Mouse (Mus musculus) heart, postnatal 25 days (tissue): ENCODE results near the gene Draxin. TPM values are rescaled to one million over a fixed set of nuclear protein-coding genes. Genes with fewer than 3 reads are reported as not detected.
"Not testable (repeated sequence)": the region's sequence is repeated elsewhere in the genome, so short reads cannot be mapped to it uniquely, and the experiment has no call there.

ENCODE experiments used
- DNase-seq: peaks from one replicate; pipeline ENCODE4 v3.0.0; 2022; ENCODE audit warnings: low spot score
- intact Hi-C: fragments of 180-260 bp; cut with DNase I; formaldehyde crosslinking; loops from one replicate; pipeline ENCODE4 v1.15.1; 2025
- total RNA-seq, 2 experiments: library from RNA; stranded (reverse); gene quantifications; 2 replicates each; pipeline ENCODE4 v1.2.3; 2021

Draxin gene
- under 1 TPM; 0.05 to 0.11 TPM for total RNA-seq

- no peak for DNase-seq
- intact Hi-C loops = no loop called here
These were observed at the start of gene Draxin for GRCm38 (mm10) chr4:148130561-148131413. Gene Draxin (minus strand): TSS chr4:148130698.

GRCm38 (mm10) chr4:148177716-148178115 lies 47.2 kb upstream of the Draxin start:
- intact Hi-C loops = no loop called here
- no peak for DNase-seq

GRCm38 (mm10) chr4:148176603-148177002 lies 46.1 kb upstream of the Draxin start:
- DNase-seq, intact Hi-C loops: not testable (repeated sequence)

GRCm38 (mm10) chr4:148174495-148174862 lies 44.0 kb upstream of the Draxin start:
- intact Hi-C loops = loop anchor here (5.0 kb wide), 1 partner anchor 433 kb away; no protein-coding TSS in a partner anchor
- DNase-seq = no peak

- intact Hi-C loops = loop anchor here (5.0 kb wide), 1 partner anchor 433 kb away; no protein-coding TSS in a partner anchor
These were observed 43.5 kb upstream of the Draxin start for GRCm38 (mm10) chr4:148173811-148174494.

GRCm38 (mm10) chr4:148171261-148171660 lies 40.8 kb upstream of the Draxin start:
- intact Hi-C loops = loop anchor here (1.0 to 5.0 kb wide), 2 partner anchors 258 to 436 kb away; no protein-coding TSS in a partner anchor
- DNase-seq = no peak

More at GRCm38 (mm10) chr4:148173811-148174494, 43.5 kb upstream of the Draxin start:
- no peak for DNase-seq

- DNase-seq = no peak
- intact Hi-C loops = loop anchor here (1.0 to 5.0 kb wide), 2 partner anchors 258 to 436 kb away; no protein-coding TSS in a partner anchor
These were observed 40.3 kb upstream of the Draxin start for GRCm38 (mm10) chr4:148170842-148171241.

GRCm38 (mm10) chr4:148169586-148169985 lies 39.1 kb upstream of the Draxin start:
- DNase-seq = no peak
- intact Hi-C loops = no loop called here

GRCm38 (mm10) chr4:148168287-148168686 lies 37.8 kb upstream of the Draxin start:
- no peak for DNase-seq
- intact Hi-C loops = no loop called here

GRCm38 (mm10) chr4:148166986-148167385 lies 36.5 kb upstream of the Draxin start:
- DNase-seq = no peak
- intact Hi-C loops = no loop called here

GRCm38 (mm10) chr4:148166431-148166830 lies 35.9 kb upstream of the Draxin start:
- intact Hi-C loops = no loop called here
- DNase-seq = no peak

GRCm38 (mm10) chr4:148165551-148165950 lies 35.1 kb upstream of the Draxin start:
- no peak for DNase-seq
- intact Hi-C loops = loop anchor here (1.0 kb wide), 1 partner anchor 51 kb away; no protein-coding TSS in a partner anchor

- DNase-seq = no peak
- intact Hi-C loops = no loop called here
These were observed 34.0 kb upstream of the Draxin start for GRCm38 (mm10) chr4:148164461-148164860.

GRCm38 (mm10) chr4:148164002-148164439 lies 33.5 kb upstream of the Draxin start:
- intact Hi-C loops = no loop called here
- DNase-seq = peak; percentile 44

- intact Hi-C loops = no loop called here
- no peak for DNase-seq
These were observed 30.2 kb upstream of the Draxin start, which contains the start of the genes Fbxo44 and Fbxo2 for GRCm38 (mm10) chr4:148160436-148161390. Gene Fbxo44 (minus strand): TSS chr4:148160482. Gene Fbxo2 (plus strand): TSS chr4:148160621.

GRCm38 (mm10) chr4:148159544-148160435 lies 29.3 kb upstream of the Draxin start:
- DNase-seq = peak; percentile 76
- intact Hi-C loops = loop anchor here (10.0 kb wide), 1 partner anchor 215 kb away; the partner anchor contains the start of gene 2510039O18Rik

GRCm38 (mm10) chr4:148158436-148159348 lies 28.2 kb upstream of the Draxin start:
- intact Hi-C loops = loop anchor here (10.0 kb wide), 1 partner anchor 214 kb away; the partner anchor contains the start of gene 2510039O18Rik
- no peak for DNase-seq
